Mouse (Mus musculus) testis, adult 2 months (tissue): ENCODE results near the gene Tcirg1.

Source experiments
- CTCF ChIP-seq: fragments of 200-500 bp; IDR thresholded peaks from 2 replicates; pipeline ENCODE4 v1.5.1; 2012; ENCODE audit warnings: low read depth, mild to moderate bottlenecking, inconsistent platforms, low read length, moderate library complexity; ENCODE audit not compliant: control insufficient read depth, insufficient read depth, insufficient replicate concordance
- POLR2A ChIP-seq: fragments of 200-500 bp; IDR thresholded peaks from 2 replicates; pipeline ENCODE4 v1.6.1; 2012; ENCODE audit warnings: low read depth, mild to moderate bottlenecking, inconsistent platforms, low read length, moderate library complexity; ENCODE audit not compliant: control insufficient read depth

GRCm38 (mm10) chr19:3952099-3952498 is 45.2 kb upstream of the Tcirg1 start:
- TF ChIP-seq POLR2A (no peak), CTCF (no peak)
